Mouse (Mus musculus): ENCODE results near the gene Dgkh.

Gene Dgkh

GRCm38 (mm10) chr14:78731240-78731639, 1.3 kb downstream of the Dgkh start:
- POLR2A ChIA-PET = interaction anchor here in 2 of 4 experiments (0.6 to 1.4 kb wide), 2 partner anchors 13 to 117 kb away, joined by 3 read pairs; no protein-coding TSS in a partner anchor

DNA sequence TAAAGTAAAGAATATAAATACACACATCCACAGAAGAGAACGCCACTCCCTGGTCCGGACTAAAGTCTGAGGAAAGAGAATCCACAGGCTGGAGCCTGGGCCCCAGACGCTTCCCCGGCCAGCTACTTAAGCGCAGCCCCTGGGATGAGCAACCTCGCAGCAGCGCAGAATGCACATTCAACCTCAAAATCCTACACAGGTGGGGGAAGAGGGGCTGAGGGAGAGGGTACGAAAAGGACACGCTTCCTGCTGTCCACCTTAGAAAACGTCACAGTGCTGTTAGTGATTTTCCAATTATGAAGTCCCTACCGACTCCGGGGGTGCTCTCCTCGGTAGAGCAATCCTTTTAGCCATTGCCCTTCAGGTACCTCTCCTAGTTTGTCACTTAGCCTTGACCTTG, 6.6 kb downstream of the Dgkh start:
- POLR2A ChIA-PET = interaction anchor here in 3 of 4 experiments (0.9 to 3.4 kb wide), 12 partner anchors 8 to 610 kb away, joined by 3 to 41 read pairs (median 4); no protein-coding TSS in a partner anchor
- CTCF ChIA-PET = interaction anchor here in 2 of 4 experiments (0.7 to 1.1 kb wide), 3 partner anchors 26 to 382 kb away, joined by 3 to 5 read pairs (median 3); no protein-coding TSS in a partner anchor

More at GRCm38 (mm10) chr14:78731240-78731639, 1.3 kb downstream of the Dgkh start:
- CTCF ChIA-PET = no interaction called here

- CTCF ChIA-PET = interaction anchor here in 2 of 4 experiments (0.7 to 1.3 kb wide), 4 partner anchors 8 to 57 kb away, joined by 3 to 5 read pairs (median 3); no protein-coding TSS in a partner anchor
These were observed 7.1 kb downstream of the Dgkh start for GRCm38 (mm10) chr14:78725307-78725956.

GRCm38 (mm10) chr14:78724414-78725306, 7.9 kb downstream of the Dgkh start:
- CTCF ChIA-PET = interaction anchor here in 3 of 4 experiments (0.6 to 1.3 kb wide), 5 partner anchors 8 to 382 kb away, joined by 3 to 5 read pairs (median 3); no protein-coding TSS in a partner anchor

More at GRCm38 (mm10) chr14:78725307-78725956, 7.1 kb downstream of the Dgkh start:
- POLR2A ChIA-PET = interaction anchor here (0.6 to 3.4 kb wide), 17 partner anchors 8 to 610 kb away, joined by 3 to 41 read pairs (median 5); no protein-coding TSS in a partner anchor

DNA sequence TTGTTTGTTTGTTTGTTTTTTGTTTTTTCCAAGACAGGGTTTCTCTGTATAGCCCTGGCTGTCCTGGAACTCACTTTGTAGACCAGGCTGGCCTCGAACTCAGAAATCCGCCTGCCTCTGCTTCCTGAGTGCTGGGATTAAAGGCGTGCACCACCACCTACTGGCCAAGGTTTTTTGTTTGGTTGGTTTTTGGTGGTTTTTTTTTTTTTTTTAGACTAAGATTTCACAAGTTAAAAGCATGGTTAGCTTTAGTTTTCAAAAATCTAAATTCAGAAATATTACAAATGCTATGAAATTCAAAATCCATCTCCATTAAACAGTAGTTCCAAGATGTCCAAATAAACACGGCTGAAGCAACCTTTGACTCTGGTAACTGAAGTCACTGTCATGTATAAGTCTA, 8.9 kb downstream of the Dgkh start:
- CTCF ChIA-PET = interaction anchor here in 1 of 4 experiments (1.2 kb wide), 1 partner anchor 383 kb away, joined by 4 read pairs; no protein-coding TSS in a partner anchor
- POLR2A ChIA-PET = interaction anchor here in 3 of 4 experiments (0.9 to 3.4 kb wide), 11 partner anchors 10 to 517 kb away, joined by 3 to 41 read pairs (median 7); no protein-coding TSS in a partner anchor

More at GRCm38 (mm10) chr14:78724414-78725306, 7.9 kb downstream of the Dgkh start:
- POLR2A ChIA-PET = interaction anchor here in 3 of 4 experiments (0.5 to 3.4 kb wide), 21 partner anchors 9 to 516 kb away, joined by 3 to 41 read pairs (median 4); no protein-coding TSS in a partner anchor

DNA sequence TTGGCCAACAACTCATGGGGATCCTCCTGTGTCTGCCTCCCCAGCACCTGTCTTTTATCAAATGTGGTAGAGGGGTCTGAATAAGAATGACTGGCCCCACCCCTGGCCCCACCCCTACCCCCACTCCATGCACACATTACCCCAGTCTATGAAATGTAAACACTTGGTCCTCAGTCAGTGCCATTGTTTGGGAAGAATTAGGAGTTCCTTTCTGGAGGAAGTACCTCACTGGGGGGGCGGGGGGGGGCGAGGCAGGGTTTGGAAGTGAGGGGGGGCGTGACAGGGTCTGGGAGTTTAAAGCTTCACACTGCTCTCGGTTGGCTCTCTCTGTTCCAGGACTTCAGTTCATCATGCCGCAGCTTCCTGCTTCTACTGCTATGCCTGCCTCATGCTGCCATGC, 10.5 kb downstream of the Dgkh start:
- ChIA-PET CTCF (no interaction called here), POLR2A (interaction anchor here in 3 of 4 experiments (0.6 to 2.4 kb wide), 10 partner anchors 9 to 1230 kb away, joined by 3 to 11 read pairs (median 6); partner anchors contain the start of gene Dgkh (in 2 of the 3))

GRCm38 (mm10) chr14:78716035-78716434, 16.5 kb downstream of the Dgkh start:
- ChIA-PET POLR2A (interaction anchor here in 1 of 4 experiments (0.5 to 4.1 kb wide), 3 partner anchors 8 to 61 kb away, joined by 3 to 23 read pairs (median 4); no protein-coding TSS in a partner anchor), CTCF (no interaction called here)

DNA sequence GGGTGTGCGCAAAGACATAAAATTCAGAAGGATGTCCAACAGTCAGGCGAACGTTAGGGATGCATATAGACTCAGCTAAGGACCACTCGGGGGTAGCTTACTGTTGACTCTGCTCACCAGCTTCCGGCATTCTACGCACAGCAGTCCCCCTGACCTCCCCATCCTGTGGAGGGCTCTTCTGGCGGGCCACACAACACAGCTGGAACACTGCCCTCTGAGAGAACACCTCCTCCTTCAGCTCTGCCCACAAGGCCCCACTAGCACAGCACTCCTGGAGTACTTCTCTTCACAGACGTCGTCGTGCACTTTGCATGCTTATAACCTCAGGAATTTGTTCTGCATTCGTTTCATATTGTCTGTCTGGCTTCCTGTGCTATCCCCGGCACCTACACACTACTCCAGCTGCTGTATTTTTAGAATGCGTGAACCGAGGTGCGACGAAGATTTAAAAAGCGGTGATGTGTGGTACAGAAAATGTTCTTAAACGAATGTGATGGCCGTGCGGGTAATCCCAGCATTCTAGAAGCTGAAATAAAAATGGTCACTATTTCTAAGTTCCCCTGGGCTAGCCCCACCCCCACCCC, 19.9 kb downstream of the Dgkh start:
- ChIA-PET CTCF (interaction anchor here in 1 of 4 experiments (1.2 kb wide), 1 partner anchor 9 kb away, joined by 4 read pairs; no protein-coding TSS in a partner anchor), POLR2A (interaction anchor here in 2 of 4 experiments (0.5 to 4.1 kb wide), 8 partner anchors 8 to 773 kb away, joined by 3 to 23 read pairs (median 6); no protein-coding TSS in a partner anchor)

DNA sequence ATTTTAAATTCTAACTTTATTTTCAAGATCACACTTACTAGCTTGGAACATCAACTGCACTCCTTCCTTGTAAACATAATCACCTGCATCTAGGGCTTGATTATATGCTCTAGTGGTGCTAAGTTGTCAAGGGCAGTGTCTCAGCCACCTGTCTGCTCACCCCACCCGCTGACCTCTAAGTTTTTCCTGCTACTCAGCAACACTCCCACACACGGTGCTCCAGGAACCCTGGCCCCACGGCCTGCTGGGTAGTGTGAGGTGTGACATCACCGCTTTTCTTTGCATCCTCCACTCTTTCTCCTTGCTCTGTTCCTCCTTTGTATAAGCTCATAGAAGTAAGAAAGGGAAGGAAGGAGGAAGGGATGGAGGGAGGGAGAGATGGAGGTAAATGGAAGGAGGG, 21.9 kb downstream of the Dgkh start:
- POLR2A ChIA-PET = interaction anchor here in 1 of 4 experiments (1.0 kb wide), 1 partner anchor 23 kb away, joined by 3 read pairs; no protein-coding TSS in a partner anchor
- CTCF ChIA-PET = interaction anchor here in 2 of 4 experiments (0.6 to 0.7 kb wide), 2 partner anchors 32 to 151 kb away, joined by 3 to 5 read pairs; no protein-coding TSS in a partner anchor

GRCm38 (mm10) chr14:78705616-78706015, 27.0 kb downstream of the Dgkh start:
- POLR2A ChIA-PET = interaction anchor here in 2 of 4 experiments (0.6 to 1.3 kb wide), 3 partner anchors 15 to 639 kb away, joined by 4 to 9 read pairs (median 7); no protein-coding TSS in a partner anchor
- CTCF ChIA-PET = no interaction called here

- POLR2A ChIA-PET = interaction anchor here in 1 of 4 experiments (1.0 kb wide), 1 partner anchor 20 kb away, joined by 4 read pairs; no protein-coding TSS in a partner anchor
- CTCF ChIA-PET = interaction anchor here in 1 of 4 experiments (1.1 to 1.2 kb wide), 2 partner anchors 8 to 36 kb away, joined by 4 to 5 read pairs; no protein-coding TSS in a partner anchor
These were observed 28.6 kb downstream of the Dgkh start for GRCm38 (mm10) chr14:78703989-78704388.

DNA sequence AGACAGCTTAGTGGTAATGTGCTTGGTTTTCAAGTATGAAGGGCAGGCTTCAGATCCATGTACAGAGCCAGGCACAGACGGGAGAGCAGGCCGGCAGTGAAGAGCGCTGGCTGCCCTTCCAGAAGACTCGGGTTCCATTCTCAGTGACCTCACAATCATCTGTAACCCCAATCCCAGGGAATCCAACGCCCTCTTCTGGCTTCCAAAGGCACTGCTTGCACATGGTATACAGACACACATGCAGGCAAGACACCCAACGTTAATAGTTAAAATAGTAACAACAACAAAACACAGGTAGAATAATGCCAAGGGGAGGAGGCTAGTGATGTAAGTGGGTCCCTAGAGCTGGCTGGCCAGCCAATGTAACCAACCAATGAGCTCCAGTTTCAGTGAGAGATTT, 29.2 kb downstream of the Dgkh start:
- POLR2A ChIA-PET = interaction anchor here in 1 of 4 experiments (1.0 kb wide), 1 partner anchor 21 kb away, joined by 4 read pairs; no protein-coding TSS in a partner anchor
- CTCF ChIA-PET = interaction anchor here in 1 of 4 experiments (1.1 to 1.2 kb wide), 2 partner anchors 9 to 35 kb away, joined by 4 to 5 read pairs; no protein-coding TSS in a partner anchor

DNA sequence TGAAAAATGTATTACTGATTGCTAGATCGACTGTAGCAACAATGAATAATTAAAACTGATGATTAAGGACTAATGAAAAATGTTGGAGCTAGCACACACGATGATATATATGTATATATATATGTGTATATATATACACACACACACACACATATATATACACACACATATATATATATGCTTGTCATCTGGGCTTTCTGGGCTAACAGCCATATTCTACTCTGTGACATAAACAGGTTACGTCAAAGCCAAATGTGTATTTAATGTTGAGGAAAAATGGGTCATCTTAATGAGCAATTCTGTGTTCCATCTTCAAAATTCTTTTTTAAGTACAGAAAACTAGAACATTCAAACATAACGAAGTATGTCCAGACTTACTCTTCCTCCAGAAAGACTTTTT, 30.5 kb downstream of the Dgkh start:
- CTCF ChIA-PET = no interaction called here
- POLR2A ChIA-PET = no interaction called here

GRCm38 (mm10) chr14:78701501-78701900, 31.1 kb downstream of the Dgkh start:
- POLR2A ChIA-PET = no interaction called here
- CTCF ChIA-PET = no interaction called here

DNA sequence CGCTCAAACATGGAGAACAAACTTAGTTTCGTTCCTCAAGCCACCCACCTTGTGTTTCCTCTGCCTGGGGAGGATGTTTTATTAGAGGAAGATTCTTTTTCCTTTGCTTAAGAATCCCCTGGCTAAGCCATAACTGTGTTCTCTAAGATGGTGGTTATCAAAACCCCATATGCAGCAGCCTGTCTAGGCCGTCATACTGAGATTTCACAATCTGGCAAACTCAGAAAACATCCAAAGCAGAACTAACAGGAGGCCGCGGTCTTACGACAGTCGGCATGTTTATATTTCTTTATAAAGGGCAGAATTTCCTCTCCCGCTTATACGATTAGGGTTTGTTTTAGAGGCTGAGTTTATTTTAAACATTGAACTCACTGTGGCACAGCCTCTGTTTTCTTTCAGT, 31.5 kb downstream of the Dgkh start:
- CTCF ChIA-PET = no interaction called here
- POLR2A ChIA-PET = interaction anchor here in 1 of 4 experiments (1.0 kb wide), 1 partner anchor 12 kb away, joined by 3 read pairs; no protein-coding TSS in a partner anchor

- ChIA-PET POLR2A (interaction anchor here in 3 of 4 experiments (0.8 to 2.2 kb wide), 9 partner anchors 23 to 150 kb away, joined by 3 to 11 read pairs (median 3); no protein-coding TSS in a partner anchor), CTCF (interaction anchor here in 1 of 4 experiments (0.5 to 1.5 kb wide), 2 partner anchors 26 to 1692 kb away, joined by 3 read pairs; no protein-coding TSS in a partner anchor)
These were observed 32.9 kb downstream of the Dgkh start for GRCm38 (mm10) chr14:78699634-78700033.

DNA sequence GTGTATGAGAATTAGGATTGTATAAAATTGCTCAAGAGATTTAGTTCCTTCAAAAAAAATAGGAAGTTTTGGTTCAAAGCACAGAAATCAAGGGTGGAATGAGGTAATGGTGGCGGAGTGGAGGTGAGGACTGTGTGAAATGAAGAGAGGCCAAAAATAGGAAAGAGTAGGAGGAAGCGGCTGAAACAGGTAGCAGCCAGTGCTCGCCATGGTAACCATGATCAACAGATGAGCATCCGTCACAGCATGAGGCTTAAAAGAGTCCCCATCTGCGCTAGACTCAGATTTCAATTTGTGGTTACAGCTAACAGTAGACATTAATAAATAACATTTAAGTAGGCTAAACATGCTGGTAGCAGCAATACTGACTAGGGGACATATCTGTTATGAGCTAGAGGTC, 33.4 kb downstream of the Dgkh start:
- CTCF ChIA-PET = interaction anchor here in 1 of 4 experiments (1.5 kb wide), 1 partner anchor 27 kb away, joined by 3 read pairs; no protein-coding TSS in a partner anchor
- POLR2A ChIA-PET = interaction anchor here in 3 of 4 experiments (0.6 to 2.2 kb wide), 8 partner anchors 23 to 647 kb away, joined by 3 to 11 read pairs (median 4); no protein-coding TSS in a partner anchor
